ENCODE assay signal across 8 mouse cellular contexts in the genomic region with DNA sequence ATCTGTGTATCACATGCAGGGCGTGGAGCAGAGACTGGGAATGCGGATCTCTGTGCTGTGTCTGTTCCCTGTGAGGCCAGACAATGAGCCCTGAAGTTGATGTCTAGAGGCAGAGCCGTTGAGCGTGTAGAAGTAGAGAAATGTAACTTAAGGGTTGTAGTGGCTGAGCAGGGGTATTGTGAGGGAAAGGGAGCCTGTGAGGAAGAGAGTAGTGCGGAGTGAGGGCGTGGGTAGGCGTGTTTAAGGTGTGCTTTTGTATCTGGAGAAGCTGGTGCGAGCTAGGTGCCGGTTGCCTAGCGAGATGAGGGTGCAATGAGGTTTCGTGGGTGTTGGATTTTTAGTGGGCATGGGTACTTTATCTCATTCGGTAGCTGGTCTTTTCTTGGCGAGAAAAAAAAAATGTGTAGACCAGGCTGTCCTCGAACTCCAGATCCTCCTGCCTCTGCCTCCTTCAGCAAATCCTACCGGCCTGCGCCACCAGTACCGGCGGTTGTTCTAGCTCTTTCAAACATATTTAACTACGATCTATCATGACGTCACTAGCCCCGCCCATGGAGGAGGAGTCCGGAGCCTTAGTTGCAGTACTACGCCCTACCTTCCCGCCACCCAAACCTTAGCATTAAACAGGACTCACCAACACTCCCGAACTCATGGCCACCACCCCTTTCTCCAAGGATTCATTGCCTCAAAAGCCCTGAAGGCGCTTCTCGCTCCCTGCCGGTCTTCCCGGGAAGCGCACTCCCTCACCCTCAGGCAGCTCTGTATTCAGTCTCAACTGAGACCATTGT. TPM values are rescaled to one million over a fixed set of nuclear protein-coding genes. Genes with fewer than 3 reads are reported as not detected.
DNase-seq lines count a peak whose midpoint lies in the region; ATAC-seq and TF ChIP-seq lines count a peak whose summit lies in the region.

No protein-coding gene starts in this region.

- no peaks in the 10 kb centered on the region for H3K79me2 ChIP-seq in liver, adult 2 months (ENCODE audit: control insufficient read depth, insufficient read depth, low read length)
- H3K79me2 ChIP-seq in myocyte (ENCODE audit: control insufficient read depth, insufficient read depth) = no peaks in the 10 kb centered on the region

- TF ChIP-seq CTCF in liver, adult 2 months (IDR thresholded peaks at IDR 0.05; ENCODE audit: low read depth, low read length) = peak; percentile 82

- peak overlapping the region; percentile 72 for H3K9ac ChIP-seq in heart, embryonic 11.5 days (ENCODE audit: low read depth, low read length)
- H3K9ac ChIP-seq in kidney, embryonic 16.5 days (replicated peaks; ENCODE audit: low read length) = peak overlapping the region; percentile 69
- H3K9ac ChIP-seq in liver, adult 2 months (ENCODE audit: low read depth, low read length) = no peak overlapping the region

- H3K4me3 ChIP-seq in heart, embryonic 11.5 days (ENCODE audit: low read depth, low read length) = peak overlapping the region; percentile 62
- H3K4me3 ChIP-seq in kidney, embryonic 16.5 days (ENCODE audit: low read length) = peak overlapping the region; percentile 61
- H3K4me3 ChIP-seq in liver, adult 2 months (ENCODE audit: insufficient read depth, low read depth, low read length) = peak overlapping the region; percentile 41
- peak overlapping the region; percentile 11 for H3K4me3 ChIP-seq in myocyte

- 2% methylated on average over 30 of the region's 30 CpGs for WGBS in heart, embryonic 11.5 days (ENCODE audit: insufficient replicate concordance)
- 1% methylated on average over 30 of the region's 30 CpGs for WGBS in kidney, embryonic 16.5 days
- WGBS in liver, adult 2 months = 6% methylated on average over 30 of the region's 30 CpGs

- no peak for TF ChIP-seq POLR2A in liver, adult 2 months (IDR thresholded peaks at IDR 0.05; ENCODE audit: extremely low read depth, insufficient read depth, low read length)
- TF ChIP-seq POLR2A in myocyte (IDR thresholded peaks at IDR 0.05; ENCODE audit: insufficient read length, low read depth) = no peak

- H3K4me1 ChIP-seq in heart, embryonic 11.5 days (ENCODE audit: control insufficient read depth, insufficient read depth, low read length) = no peaks in the 10 kb centered on the region
- H3K4me1 ChIP-seq in kidney, embryonic 16.5 days (ENCODE audit: insufficient read depth, low read length) = peaks cover 4% of the 10 kb centered on the region
- H3K4me1 ChIP-seq in liver, adult 2 months (ENCODE audit: control insufficient read depth, insufficient read depth, low read length) = peaks cover 1% of the 10 kb centered on the region; the same call in 1 of the 2 replicates

- peak; percentile 80 for ATAC-seq in erythroblast, adult 5-6 weeks (replicated peaks; ENCODE audit: low FRiP score, poor library complexity, severe bottlenecking)
- ATAC-seq in heart, embryonic 11.5 days (replicated peaks; ENCODE audit: insufficient number of reproducible peaks, low FRiP score, low TSS enrichment) = peak; percentile 91
- peak; percentile 95 for ATAC-seq in kidney, embryonic 16.5 days (ENCODE audit: low FRiP score, low TSS enrichment)

- peak overlapping the region; percentile 82 for H3K4me2 ChIP-seq in heart, embryonic 11.5 days
- H3K4me2 ChIP-seq in kidney, embryonic 16.5 days (replicated peaks; ENCODE audit: low read depth, low read length) = peak overlapping the region; percentile 78
- H3K4me2 ChIP-seq in myocyte (ENCODE audit: low read depth) = peak overlapping the region; percentile 74

- H3K9me3 ChIP-seq in heart, embryonic 11.5 days (replicated peaks; ENCODE audit: control insufficient read depth, low read length) = no peaks in the 10 kb centered on the region
- H3K9me3 ChIP-seq in kidney, embryonic 16.5 days (ENCODE audit: low read length) = no peaks in the 10 kb centered on the region

- H3K27me3 ChIP-seq in heart, embryonic 11.5 days (ENCODE audit: control insufficient read depth, insufficient read depth, low read length) = no peaks in the 10 kb centered on the region
- H3K27me3 ChIP-seq in kidney, embryonic 16.5 days (ENCODE audit: insufficient read depth, low read length) = no peaks in the 10 kb centered on the region
- no peaks in the 10 kb centered on the region for H3K27me3 ChIP-seq in liver, adult 2 months (ENCODE audit: control insufficient read depth, insufficient read depth, low read length)
- no peaks in the 10 kb centered on the region for H3K27me3 ChIP-seq in myocyte (ENCODE audit: control insufficient read depth, insufficient read depth, insufficient read length)
- no peaks in the 10 kb centered on the region for H3K27me3 ChIP-seq in splenic B cell, adult 2 months (ENCODE audit: control insufficient read depth, insufficient read depth, low read length, poor library complexity, severe bottlenecking)

- H3K27ac ChIP-seq in heart, embryonic 11.5 days (ENCODE audit: low read depth, low read length) = 0 out of 2 replicates have a peak overlapping the region, but pooled peaks have one; percentile 10
- H3K27ac ChIP-seq in kidney, embryonic 16.5 days (ENCODE audit: low read length) = peak overlapping the region; percentile 69; the same call in 1 of the 2 replicates
- no peak overlapping the region for H3K27ac ChIP-seq in liver, adult 2 months (replicated peaks; ENCODE audit: insufficient read depth, low read depth, low read length)

- no peaks in the 10 kb centered on the region for H3K36me3 ChIP-seq in heart, embryonic 11.5 days (ENCODE audit: control insufficient read depth, insufficient read depth, low read length)
- H3K36me3 ChIP-seq in kidney, embryonic 16.5 days (ENCODE audit: insufficient read depth, low read length) = no peaks in the 10 kb centered on the region
- H3K36me3 ChIP-seq in liver, adult 2 months (ENCODE audit: control insufficient read depth, insufficient read depth, low read length) = no peaks in the 10 kb centered on the region
- no peaks in the 10 kb centered on the region for H3K36me3 ChIP-seq in myocyte (ENCODE audit: control insufficient read depth, insufficient read depth)
- no peaks in the 10 kb centered on the region for H3K36me3 ChIP-seq in splenic B cell, adult 2 months (ENCODE audit: control insufficient read depth, insufficient read depth, low read length, poor library complexity, severe bottlenecking)

- DNase-seq in B cell, adult 2 months = peak; percentile 95 to 97
- DNase-seq in brain, adult 2 months (ENCODE audit: low read depth, low spot score) = peak; percentile 99
- peak; percentile 97 for DNase-seq in liver, adult 2 months (ENCODE audit: extremely low read depth, low read depth, low spot score)
- peak; percentile 97 for DNase-seq in splenic B cell, adult 2 months (ENCODE audit: low read depth, low spot score)

- no peak overlapping the region for H3ac ChIP-seq in myocyte (ENCODE audit: control insufficient read depth, insufficient read length)

TF ChIP-seq in myocyte, 11 proteins besides CTCF, POLR2A, EP300 and RAD21:
- TF ChIP-seq POLR2AphosphoS2 (IDR thresholded peaks at IDR 0.05; ENCODE audit: insufficient read length, low read depth) (no peak), USF1 (IDR thresholded peaks at IDR 0.05; ENCODE audit: low read depth) (no peak), E2F4 (IDR thresholded peaks at IDR 0.05; ENCODE audit: insufficient read depth) (peak; percentile 55), TCF3 (IDR thresholded peaks at IDR 0.05; ENCODE audit: insufficient read length, low read depth) (no peak), SRF (IDR thresholded peaks at IDR 0.05; ENCODE audit: control insufficient read depth, insufficient read length, low read depth) (no peak)
TF ChIP-seq in myocyte: peak in this region for 1.

RNA-seq across cellular contexts. Expression of a gene that starts 25.1 kb away (rescaled TPM):
- total RNA-seq in erythroblast, adult 5-6 weeks (2015; ENCODE audit: low replicate concordance) = not detected in 2 replicates
- 0.68 and 1.8 TPM in 2 replicates for total RNA-seq in erythroblast, adult 5-6 weeks (2017; ENCODE audit: low replicate concordance)
- not detected in 2 replicates for polyA plus RNA-seq in heart, embryonic 11.5 days (2014; fragmentation: Nextera tagmentation; extraction: Ambion mirVana)
- polyA plus RNA-seq in kidney, embryonic 16.5 days (2015; fragmentation: Nextera tagmentation; extraction: Ambion mirVana) = 0.06 and 0.30 TPM in 2 replicates
- total RNA-seq in liver, adult 2 months (2014; rRNA removed) = 0.74 and 1.1 TPM in 2 replicates
- polyA plus RNA-seq in liver, adult 2 months (2012; rRNA removed) = 0.13 and 0.17 TPM in 2 replicates
- not detected for polyA plus RNA-seq in myocyte (2012; fragmentation: generic; extraction: Trizol)

RNA-seq across cellular contexts. Expression of a gene that starts 41.1 kb away (rescaled TPM):
- not detected in 2 replicates for total RNA-seq in erythroblast, adult 5-6 weeks (2015; ENCODE audit: low replicate concordance)
- total RNA-seq in erythroblast, adult 5-6 weeks (2017; ENCODE audit: low replicate concordance) = not detected in 2 replicates
- polyA plus RNA-seq in heart, embryonic 11.5 days (2014; fragmentation: Nextera tagmentation; extraction: Ambion mirVana) = not detected in 2 replicates
- not detected in 2 replicates for polyA plus RNA-seq in kidney, embryonic 16.5 days (2015; fragmentation: Nextera tagmentation; extraction: Ambion mirVana)
- not detected in 2 replicates for total RNA-seq in liver, adult 2 months (2014; rRNA removed)
- polyA plus RNA-seq in liver, adult 2 months (2012; rRNA removed) = not detected in 2 replicates
- polyA plus RNA-seq in myocyte (2012; fragmentation: generic; extraction: Trizol) = not detected

Comparison
In these comparisons a context has a peak if more than half of its experiments do, and no peak if none do; other contexts are left out.
1. H3K4me3 ChIP-seq: peak in every context shown above with its lines; median percentile 62 in heart, embryonic 11.5 days; 61 in kidney, embryonic 16.5 days; 41 in liver, adult 2 months; 11 in myocyte.